Mouse (Mus musculus) embryo, embryonic 11 days (tissue): ENCODE measurements around the gene Psmc3ip.

Source experiments
- DNase-seq: peaks from one replicate; pipeline ENCODE4 v3.0.0-alpha.2; 2015

Gene Psmc3ip

DNA sequence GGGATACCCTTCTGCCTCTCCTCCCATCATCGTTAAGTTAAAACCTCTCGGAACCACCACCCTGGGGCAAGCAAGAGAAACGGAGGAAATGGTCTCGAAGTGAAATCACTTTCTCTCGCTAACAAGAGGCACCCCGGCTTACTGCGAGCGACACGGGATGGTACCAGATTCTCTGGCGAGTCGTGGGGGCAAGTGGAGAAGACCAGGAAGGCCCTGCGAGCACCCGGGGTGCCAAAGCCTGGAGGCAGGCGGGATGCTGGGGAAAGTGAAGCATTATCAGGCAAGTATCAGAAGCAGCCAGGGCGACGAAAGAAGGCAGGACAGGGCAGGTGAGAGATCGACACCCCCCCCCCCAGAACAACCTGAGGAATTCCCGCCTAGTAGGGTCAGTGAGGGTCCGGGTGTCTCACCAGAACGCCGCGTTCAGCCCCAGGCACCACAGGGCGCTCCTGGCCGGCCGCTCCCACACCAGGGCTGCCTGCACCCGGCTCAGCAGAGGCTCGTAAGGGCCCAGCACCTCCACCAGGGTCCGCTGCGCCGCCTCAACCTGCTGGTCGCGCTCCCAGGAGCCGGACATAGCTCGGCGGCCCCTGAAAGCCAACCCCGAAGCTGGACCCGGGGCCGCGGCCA lies 24.0 kb upstream of the Psmc3ip start:
- DNase-seq: peak; percentile 7

DNA sequence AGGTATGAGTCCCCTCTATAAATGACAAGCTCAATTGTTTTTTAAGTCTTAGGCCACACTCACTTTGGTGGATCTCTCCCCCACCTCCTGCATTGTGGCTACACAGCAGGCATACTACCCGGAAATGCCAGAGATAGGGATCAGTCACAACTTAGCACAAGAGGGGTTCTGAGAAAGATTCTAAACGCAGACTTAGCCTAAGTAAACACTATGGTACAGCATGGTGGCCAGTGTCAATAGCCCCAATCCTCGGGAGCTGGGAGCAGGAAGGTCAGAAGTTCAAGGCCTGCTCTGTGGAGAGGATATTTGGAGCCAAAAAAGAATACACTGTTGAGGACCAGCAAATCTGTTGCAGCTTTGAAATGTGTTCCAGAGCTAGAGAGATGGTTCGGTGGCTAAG lies 22.9 kb upstream of the Psmc3ip start:
- no peak for DNase-seq

DNA sequence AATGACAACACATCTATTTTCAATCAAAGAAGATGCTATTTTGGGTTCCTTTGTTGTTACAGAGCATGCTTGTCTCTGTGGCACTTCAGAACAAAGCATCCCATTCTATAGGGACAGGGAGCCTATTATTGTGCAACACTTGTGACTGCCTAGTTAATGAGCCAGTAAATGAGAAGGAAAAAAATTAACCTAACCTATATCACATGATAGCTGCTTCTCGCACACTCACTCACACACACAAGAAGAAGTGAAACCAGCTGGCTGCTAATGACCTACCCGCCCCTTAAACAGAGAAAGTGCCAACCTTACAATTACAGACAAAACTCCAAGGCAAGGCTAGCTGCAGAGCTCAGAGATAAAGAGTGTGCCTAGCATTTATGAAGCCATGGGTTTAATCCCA lies 20.3 kb upstream of the Psmc3ip start:
- no peak for DNase-seq

DNA sequence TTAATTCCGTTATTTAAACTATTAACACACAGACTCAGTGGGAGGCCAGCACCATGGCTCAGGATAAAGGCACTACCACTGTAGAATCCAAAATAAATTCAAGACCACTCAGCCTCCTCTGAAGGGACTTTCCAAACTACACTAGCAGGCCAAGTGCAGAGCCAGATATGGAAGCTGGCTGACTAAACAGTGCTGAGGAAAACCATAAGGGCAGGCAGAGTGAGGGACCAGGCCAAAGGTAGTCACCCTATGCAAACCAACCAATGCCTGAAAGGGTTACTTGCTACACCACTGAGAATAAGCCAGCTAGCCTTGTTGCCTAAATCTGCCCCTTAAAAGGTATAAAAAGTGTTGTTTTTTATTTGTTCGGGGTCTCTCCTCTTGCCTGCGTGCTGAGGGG lies 16.9 kb upstream of the Psmc3ip start:
- DNase-seq: no peak

DNA sequence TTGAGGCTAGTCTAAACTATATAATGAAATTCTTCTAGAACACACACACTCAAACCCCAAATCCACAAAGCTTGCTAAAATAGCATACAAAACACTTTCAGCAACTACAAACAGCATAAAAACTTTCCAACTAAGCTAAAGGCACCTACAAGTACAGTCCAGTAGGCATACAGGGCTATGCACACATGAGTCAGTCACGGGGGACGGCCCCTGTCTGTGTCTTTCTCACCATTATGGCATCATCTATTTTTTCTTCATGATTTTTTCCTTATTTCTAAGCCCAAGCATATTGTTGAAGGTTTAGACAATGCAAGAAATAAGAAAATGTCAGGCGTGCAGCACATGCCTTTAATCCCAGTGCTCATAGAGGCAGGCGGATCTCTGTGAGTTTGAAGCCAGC lies 15.9 kb upstream of the Psmc3ip start:
- DNase-seq: no peak

DNA sequence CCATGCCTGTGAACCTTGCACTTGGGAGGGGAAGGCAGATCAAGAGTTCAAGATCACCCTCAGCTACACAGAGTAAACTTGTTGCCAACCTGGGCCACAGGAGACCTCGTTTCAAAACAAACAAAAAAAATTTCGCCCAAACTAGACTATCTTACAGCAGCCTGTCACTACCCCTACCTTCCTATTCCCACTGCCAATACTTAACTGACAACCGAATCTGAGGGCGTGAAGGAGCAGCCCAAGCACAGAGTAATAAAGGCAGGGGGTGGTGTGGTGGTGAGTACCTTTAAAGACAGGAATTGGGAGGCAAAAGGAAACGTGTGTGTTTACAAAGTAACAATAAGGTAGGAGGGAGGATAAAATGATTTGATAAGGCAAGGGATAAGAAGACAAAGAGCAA lies 15.5 kb upstream of the Psmc3ip start:
- no peak for DNase-seq

DNA sequence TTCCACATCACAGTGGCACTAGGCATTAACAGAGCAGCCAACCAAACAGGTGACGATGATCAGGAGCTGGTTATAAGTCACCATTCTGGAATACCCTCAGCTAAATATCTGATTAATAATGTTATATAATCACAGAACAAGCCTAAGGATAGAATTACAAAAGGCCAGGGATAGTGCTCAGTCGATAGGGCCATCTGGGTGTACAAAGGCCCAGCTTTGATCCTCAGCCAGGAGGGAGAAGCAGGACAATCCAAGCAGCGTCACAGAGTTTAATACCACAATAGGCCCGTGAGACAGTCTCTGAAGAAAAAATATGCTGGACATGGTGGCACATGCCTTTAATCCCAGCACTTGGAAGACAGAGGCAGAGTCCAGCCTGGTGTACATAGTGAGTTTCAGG lies 14.1 kb upstream of the Psmc3ip start:
- no peak for DNase-seq

DNA sequence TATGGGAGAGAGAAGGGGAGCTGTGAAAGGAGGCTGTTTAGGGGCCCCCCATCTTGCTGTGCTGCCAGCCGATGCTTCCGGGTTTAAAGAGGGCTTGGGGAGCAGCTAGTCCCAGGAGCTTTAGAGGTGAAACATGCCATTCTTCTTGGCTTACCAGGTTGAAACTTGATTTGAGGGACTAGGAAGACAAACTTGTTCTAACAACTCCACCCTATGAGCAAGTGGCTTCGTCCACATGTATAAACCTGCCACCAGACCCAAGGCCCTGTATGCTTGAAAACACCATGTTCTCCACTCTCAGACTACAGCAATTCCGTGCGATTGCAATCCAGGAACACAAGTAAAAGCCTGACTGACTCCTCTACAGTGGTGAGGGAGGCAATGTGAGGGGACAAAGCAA lies 7.8 kb upstream of the Psmc3ip start:
- no peak for DNase-seq

DNA sequence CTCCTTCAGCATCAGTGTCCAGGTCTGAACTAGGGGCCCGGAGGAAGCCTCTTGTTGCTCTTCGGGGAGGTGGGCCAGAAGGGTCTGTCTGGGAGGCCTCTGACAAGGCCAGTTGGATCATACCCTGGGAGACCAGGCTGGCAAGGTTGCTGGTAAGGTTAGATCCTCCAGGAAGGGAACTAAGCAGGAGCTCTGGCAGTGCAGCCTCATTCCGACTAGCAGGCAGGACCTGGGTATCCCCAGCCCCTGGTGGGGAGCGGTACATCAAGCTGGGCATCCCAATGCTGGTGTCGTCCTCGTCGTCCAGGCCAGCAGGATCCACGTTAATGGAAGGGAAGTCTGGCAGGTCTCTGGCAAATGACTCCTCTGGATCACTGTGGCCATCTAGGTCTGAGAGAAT lies 3.0 kb upstream of the Psmc3ip start:
- DNase-seq: no peak

DNA sequence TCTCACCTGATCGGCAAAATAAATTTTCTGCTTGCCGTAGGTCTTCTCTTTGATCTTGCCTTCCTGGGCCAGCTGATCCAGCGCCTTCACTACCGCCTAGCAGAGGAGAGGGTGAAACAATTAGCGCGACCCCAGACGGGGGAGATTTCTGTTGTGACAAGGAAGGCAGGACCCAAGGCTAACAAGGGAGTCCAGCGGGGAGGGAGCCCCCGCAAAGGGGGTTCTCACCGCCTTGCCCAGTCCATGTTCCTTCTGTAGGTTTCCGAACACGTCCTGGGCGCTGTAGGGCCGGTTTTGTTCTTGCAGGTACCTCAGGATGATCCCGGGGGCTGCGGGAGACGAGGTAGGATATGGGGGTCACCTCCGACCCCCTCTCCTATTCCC lies 314 bp downstream of the Psmc3ip start:
- DNase-seq: no peak

DNA sequence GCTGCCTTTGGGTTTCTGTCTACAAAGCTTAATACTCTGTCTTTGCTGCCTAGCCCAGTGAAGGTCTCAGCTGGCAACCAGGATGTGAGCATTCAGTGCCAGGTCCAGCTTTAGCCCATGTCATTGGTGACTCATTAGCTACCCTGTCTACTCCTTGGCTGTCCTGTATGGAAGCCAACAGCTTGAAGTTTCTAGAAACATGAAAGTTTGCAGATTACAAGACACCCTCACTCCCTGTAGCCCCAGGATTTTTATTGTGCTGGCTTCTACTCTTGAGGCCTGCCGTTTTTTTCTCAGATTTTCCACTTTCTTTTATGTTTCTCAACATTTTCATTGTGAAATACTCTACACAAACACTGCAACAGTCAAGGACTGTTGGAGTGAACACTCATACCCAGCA lies 5.3 kb downstream of the Psmc3ip start:
- no peak for DNase-seq

DNA sequence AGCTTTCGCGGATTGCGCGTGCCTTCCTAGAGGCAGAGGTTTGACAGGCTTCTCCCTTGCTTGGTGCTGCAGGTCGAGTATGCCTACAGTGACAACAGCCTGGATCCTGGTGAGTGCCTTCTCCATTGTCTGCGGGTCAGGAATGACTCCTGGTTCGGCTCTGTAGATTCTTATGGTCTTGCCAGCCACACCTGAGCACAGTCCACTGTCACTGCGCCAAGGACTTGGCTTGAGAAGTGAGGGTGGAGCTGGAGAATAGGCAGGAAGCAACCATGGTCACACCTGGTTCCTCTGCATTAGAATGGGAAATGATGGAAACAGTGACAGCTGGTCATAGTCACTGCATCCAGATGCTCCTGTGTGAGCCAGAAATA lies 7.6 kb downstream of the Psmc3ip start:
- no peak for DNase-seq

DNA sequence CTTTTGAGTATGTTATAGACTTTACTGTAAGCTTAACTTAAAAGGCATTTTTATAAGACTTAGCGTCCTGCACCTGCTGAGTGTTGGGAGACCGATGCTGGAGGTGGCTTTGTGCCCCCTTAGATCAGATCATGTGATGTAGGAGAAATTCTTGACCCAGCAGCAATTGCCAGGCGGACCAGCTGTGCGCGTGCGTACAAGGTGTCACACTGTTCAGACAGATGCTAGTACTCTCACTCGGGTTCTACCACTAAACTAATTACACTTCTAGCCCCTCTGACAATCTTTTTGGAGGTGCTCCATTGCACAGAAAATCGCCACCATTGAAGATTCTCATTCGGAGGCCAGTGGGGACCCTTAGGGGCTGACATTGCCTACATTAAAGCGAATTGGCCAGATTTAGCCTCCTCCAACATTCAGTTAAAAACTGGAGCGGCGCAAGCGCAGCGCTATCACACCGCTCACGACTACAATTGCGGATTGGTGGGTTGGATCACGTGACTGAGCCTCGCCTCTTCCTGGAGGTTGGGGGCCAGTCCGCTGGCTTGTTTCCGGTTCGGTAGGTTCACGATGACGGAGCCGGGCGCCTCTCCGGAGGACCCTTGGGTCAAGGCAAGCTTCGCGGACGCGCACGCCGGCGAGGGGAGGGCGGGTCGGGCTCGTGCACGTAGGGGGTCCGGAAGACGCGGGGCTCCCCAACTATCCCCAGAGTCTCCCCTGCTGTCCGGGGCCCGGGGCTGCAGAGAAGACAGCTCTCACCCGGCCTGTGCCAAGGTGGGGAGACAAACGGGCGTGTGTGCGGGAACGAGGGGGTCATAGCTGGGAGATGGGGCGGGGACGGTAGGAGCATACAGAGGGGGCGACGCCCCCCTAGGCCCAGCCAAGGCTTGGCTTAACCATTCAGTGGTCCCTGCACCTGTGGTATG lies 8.2 kb downstream of the Psmc3ip start, which contains the start of gene Mlx:
Mlx (plus strand) TSS at position 522 of the 926 bp plus-strand sequence.
- peak; percentile 95 for DNase-seq

DNA sequence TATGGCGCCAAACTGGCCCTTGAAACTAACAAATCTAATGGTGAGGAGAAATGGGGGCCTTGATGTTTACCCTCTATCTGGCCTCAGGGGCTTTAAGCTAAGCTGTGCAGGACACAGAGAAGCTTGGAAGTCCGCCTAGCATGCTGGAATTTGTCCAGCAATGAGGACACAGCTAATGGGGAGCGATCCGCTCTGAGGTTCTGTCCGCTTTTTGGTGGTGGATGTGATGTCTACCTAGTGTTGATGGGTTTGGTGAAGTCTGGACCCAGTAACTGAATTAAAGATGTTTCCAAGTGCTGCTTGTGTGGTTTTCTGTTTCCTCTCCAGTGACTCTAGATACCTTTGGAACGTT lies 8.9 kb downstream of the Psmc3ip start:
- DNase-seq: no peak

DNA sequence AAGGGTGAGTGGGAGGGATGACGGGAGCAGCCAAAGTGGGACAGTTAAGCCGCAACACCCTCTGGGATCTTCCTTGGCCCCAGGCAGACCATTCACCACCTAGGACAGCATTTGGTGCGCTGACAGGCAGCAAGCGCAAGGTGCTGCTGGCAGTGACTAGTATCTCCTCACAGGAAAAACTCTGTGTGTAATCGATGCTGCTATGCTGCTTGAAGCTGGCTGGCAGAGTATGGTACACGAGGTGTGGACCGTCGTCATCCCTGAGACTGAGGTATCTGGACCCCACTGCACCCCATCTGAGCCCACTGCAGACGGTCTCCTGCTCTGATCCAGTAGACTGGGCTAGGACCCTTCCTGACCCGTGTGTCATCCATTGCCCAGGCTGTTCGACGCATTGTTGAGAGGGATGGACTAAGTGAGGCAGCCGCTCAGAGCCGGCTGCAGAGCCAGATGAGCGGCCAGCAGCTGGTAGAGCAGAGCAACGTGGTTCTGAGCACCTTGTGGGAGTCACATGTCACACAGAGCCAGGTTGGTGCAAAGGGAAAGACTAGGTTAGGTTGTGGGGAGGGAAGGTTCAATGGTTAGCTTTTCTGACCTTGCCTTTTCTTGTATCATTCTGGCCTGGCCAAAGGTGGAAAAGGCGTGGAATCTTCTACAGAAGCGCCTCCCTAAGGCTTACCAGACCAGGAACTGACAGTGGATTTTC lies 9.5 kb downstream of the Psmc3ip start:
- no peak for DNase-seq

DNA sequence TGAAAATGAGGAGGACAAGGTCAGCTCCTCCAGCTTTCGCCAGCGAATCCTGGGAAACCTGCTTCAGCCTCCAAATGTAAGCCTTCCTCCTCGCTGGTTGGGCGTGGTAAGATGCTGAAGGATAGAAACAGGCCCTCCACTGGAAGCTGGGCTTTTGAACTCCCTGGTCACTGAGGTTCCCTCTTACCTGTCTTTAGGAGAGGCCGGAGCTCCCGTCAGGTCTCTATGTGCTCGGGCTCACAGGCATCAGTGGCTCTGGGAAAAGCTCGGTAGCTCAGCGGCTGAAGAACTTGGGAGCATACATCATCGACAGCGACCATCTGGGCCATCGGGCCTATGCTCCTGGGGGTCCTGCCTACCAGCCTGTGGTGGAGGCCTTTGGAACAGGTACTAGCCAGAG lies 10.4 kb downstream of the Psmc3ip start:
- DNase-seq: no peak

DNA sequence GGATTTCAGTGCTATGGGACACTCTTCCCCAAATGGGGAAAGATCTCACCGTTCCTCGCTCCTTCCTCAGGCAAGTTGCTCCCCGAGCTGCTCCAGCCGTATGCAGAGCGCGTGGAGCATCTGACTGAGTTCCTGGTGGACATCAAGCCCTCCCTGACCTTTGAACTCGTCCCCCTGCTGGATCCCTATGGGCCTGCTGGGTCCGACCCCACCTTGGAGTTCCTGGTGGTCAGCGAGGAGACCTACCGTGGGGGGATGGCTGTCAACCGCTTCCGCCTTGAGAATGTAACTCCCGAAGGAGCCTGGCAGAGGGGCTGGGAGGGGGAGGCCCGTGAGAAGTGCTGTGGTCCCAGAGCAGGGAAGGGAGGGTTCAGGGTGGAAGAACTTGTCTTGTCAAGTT lies 11.0 kb downstream of the Psmc3ip start:
- DNase-seq: no peak

DNA sequence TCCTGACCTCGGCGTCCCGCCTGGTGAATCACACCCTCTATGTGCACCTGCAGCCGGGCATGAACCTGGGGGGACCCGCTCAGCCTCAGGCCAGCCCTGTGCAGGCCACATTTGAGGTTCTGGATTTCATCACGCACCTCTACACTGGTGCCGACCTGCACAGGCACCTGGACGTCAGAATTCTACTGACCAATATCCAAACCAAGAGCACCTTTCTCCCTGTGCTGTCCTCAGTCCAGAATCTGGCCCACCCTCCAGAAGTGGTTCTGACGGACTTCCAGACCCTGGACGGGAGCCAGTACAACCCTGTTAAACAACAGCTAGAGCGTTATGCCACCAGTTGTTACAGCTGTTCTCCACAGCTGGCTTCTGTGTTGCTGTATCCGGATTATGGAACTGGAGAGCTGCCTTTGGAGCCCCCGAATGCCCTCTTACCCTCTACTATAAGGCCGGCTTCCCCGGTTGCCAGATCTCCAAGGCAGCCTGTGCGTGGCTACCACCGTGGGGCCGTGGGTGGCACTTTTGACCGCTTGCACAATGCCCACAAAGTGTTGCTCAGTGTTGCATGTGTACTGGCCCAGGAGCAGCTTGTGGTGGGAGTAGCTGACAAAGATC lies 12.0 kb downstream of the Psmc3ip start:
- DNase-seq: no peak

DNA sequence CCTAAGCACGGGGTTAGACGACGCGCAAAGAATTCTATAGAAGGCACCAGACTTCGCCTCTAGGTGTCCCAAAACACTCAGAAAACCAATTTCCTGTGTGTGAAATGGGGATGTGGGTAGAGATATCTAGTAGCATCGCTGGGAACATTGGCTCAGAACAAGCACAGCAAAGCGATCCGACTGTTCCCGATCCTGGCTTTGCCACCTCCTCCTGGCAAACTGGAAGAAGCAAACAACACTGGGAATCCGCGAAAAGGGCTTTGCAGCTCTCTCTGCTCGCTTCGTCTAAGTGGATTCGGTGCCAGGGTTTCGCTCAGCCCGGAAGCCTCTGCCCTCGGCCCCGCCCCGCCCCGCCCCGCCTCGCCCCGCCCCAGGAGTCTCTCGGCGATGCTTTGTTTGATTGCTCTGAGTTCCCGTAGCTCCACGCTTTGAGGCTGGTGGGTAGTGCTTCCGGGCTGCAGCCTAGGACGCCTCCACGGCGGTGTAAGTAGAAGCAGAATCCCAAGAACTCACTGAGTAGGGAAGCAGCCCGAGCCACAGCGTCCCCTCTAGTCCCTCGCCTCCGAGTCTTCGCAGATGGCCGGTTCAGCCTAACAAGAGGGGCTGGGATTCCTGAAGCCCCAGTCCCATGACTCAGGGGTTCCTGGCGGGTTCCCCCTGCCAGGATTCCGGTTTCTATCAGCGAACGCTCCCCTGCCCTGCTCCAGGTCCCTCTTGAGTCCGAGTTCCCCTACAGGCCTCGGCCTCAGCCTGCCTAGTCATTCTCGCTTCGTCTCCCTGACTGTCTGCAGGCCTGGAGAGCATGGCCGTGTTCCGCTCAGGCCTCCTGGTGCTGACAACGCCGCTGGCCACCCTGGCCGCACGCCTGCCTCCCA lies 12.8 kb downstream of the Psmc3ip start, which contains the start of gene Coasy:
Coasy (plus strand) TSS at position 358 of the 875 bp plus-strand sequence.
- DNase-seq: peak; percentile 94

DNA sequence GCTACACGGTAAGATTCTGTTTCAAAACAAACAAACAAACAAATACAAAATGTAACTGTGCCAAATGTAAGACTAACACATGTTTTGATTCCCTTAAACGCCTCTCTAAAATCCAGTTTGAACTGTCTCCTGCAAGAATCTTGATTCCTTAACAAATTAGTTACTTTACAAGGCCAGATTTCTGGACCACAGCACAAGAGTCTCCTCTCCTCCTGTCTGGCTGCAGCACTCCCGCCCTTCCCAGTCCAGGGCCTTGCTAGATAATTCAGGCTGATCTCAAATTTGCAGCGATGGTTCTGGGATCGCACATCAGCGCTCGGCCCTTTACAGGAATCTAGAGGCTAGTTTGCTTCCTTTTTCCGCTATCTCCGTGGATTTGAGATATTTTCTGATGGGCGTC lies 13.6 kb downstream of the Psmc3ip start:
- DNase-seq: no peak

DNA sequence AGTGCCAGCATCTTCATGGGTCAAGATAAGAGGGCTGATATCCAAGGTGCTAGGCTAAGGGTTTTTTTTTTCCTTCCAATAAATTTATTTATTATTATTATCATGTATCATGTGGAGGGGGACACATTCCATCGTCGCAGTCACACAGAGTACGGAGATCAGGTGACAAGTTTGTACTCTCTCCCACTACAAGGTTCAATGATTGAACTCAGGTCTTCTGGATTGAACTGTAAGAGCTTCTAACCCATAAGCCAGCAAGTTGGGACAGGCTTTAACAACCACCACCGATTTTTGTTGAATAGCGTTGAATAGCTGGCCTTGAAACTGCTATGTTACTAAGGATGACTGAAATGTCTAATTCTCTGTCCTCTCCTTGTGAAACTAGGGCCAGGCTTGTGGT lies 14.8 kb downstream of the Psmc3ip start:
- DNase-seq: no peak

DNA sequence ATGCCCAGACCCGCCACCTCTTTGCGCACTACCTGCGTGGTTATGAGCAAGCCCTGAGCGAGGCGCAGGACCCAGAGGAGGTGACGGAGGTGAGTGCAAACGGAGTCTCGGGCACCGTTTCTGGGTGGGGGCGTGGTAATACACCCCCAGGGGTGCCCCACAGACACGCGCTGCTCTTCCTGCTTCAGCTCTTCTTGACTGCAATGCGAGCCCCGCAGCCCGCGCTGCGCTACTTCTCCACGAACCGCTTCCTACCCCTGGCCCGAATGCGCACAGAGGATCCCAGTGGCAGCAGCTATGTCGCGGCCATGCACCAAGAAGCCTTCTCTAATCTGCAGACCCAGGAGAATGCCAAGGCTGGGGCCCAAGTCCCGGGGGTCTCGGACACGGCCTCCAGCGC lies 15.5 kb downstream of the Psmc3ip start:
- DNase-seq: no peak
